Comparison of ENCODE assay signal across 23 mouse cellular contexts in genomic region chr8:107451414-107452066, GRCm38 (mm10). TPM values are rescaled to one million over a fixed set of nuclear protein-coding genes. Genes with fewer than 3 reads are reported as not detected.
DNase-seq lines count a peak whose midpoint lies in the region; ATAC-seq and TF ChIP-seq lines count a peak whose summit lies in the region.
"Had no signal": no experiment of that assay in that cellular context is flagged by ENCODE, and none has a peak within 500 bp of the region (broad histone marks: within the 10 kb centered on the region; RNA-seq: fewer than 3 reads in every experiment).

No protein-coding gene starts in this region.

- H3K9ac ChIP-seq in forebrain, embryonic 15.5 days (replicated peaks), result no peak overlapping the region
- H3K9ac ChIP-seq in lung, postnatal 0 days (replicated peaks; ENCODE audit: low read depth), result no peak overlapping the region
- H3K9ac ChIP-seq: embryonic facial prominence, embryonic 12.5 days; heart, embryonic 12.5 days; heart, embryonic 15.5 days; hindbrain, embryonic 13.5 days; intestine, embryonic 15.5 days had no signal

- no peaks in the 10 kb centered on the region for H3K9me3 ChIP-seq in forebrain, embryonic 15.5 days
- no peaks in the 10 kb centered on the region for H3K9me3 ChIP-seq in forebrain, embryonic 10.5 days
- H3K9me3 ChIP-seq in lung, postnatal 0 days (ENCODE audit: low read length), result no peaks in the 10 kb centered on the region
- H3K9me3 ChIP-seq: embryonic facial prominence, embryonic 12.5 days; heart, embryonic 12.5 days; heart, embryonic 15.5 days; hindbrain, embryonic 10.5 days; hindbrain, embryonic 13.5 days; intestine, embryonic 15.5 days had no signal

- H3K4me3 ChIP-seq in forebrain, embryonic 15.5 days, result no peak overlapping the region
- no peak overlapping the region for H3K4me3 ChIP-seq in forebrain, embryonic 10.5 days
- no peak overlapping the region for H3K4me3 ChIP-seq in lung, postnatal 0 days (ENCODE audit: low read depth, low read length)
- H3K4me3 ChIP-seq: embryonic facial prominence, embryonic 12.5 days; heart, embryonic 12.5 days; heart, embryonic 15.5 days; hindbrain, embryonic 10.5 days; hindbrain, embryonic 13.5 days; intestine, embryonic 15.5 days had no signal

- H3K4me1 ChIP-seq in forebrain, embryonic 15.5 days, result peaks cover 13% of the 10 kb centered on the region; the same call in 1 of the 2 replicates
- H3K4me1 ChIP-seq in forebrain, embryonic 10.5 days, result peaks cover 20% of the 10 kb centered on the region
- H3K4me1 ChIP-seq in lung, postnatal 0 days (ENCODE audit: insufficient read depth, low read depth, low read length), result no peaks in the 10 kb centered on the region
- H3K4me1 ChIP-seq: hindbrain, embryonic 13.5 days had no signal

- TF ChIP-seq EP300 in lung, postnatal 0 days (IDR thresholded peaks at IDR 0.05), result no peak

- WGBS in forebrain, embryonic 15.5 days, result 75% methylated on average over 13 of the region's 13 CpGs
- 92% methylated on average over 13 of the region's 13 CpGs for WGBS in forebrain, embryonic 10.5 days
- WGBS in lung, postnatal 0 days, result 66% methylated on average over 13 of the region's 13 CpGs

- H3K36me3 ChIP-seq in forebrain, embryonic 15.5 days, result no peaks in the 10 kb centered on the region; the same call in 1 of the 2 replicates
- H3K36me3 ChIP-seq in forebrain, embryonic 10.5 days (replicated peaks), result peaks cover 38% of the 10 kb centered on the region
- H3K36me3 ChIP-seq in lung, postnatal 0 days (ENCODE audit: insufficient read depth, low read length), result 0 out of 2 replicates have a peak, but pooled peaks cover 4% of the 10 kb centered on the region
- H3K36me3 ChIP-seq: intestine, embryonic 15.5 days had no signal

- H3K27ac ChIP-seq in forebrain, embryonic 15.5 days (replicated peaks), result peak overlapping the region; percentile 36
- H3K27ac ChIP-seq in forebrain, embryonic 10.5 days, result no peak overlapping the region
- no peak overlapping the region for H3K27ac ChIP-seq in lung, postnatal 0 days (ENCODE audit: low read length)
- H3K27ac ChIP-seq: embryonic facial prominence, embryonic 12.5 days; heart, embryonic 15.5 days; hindbrain, embryonic 10.5 days; hindbrain, embryonic 13.5 days; intestine, embryonic 15.5 days had no signal

- no peaks in the 10 kb centered on the region for H3K27me3 ChIP-seq in forebrain, embryonic 15.5 days
- no peaks in the 10 kb centered on the region for H3K27me3 ChIP-seq in forebrain, embryonic 10.5 days (ENCODE audit: poor library complexity, severe bottlenecking)
- H3K27me3 ChIP-seq in lung, postnatal 0 days (replicated peaks; ENCODE audit: insufficient read depth, low read length), result no peaks in the 10 kb centered on the region
- H3K27me3 ChIP-seq: embryonic facial prominence, embryonic 12.5 days; heart, embryonic 12.5 days; heart, embryonic 15.5 days; hindbrain, embryonic 13.5 days; intestine, embryonic 15.5 days had no signal

- DNase-seq in forebrain, embryonic 10.5 days (ENCODE audit: extremely low spot score, low spot score), result no peak
- no peak for DNase-seq in lung, postnatal 0 days (ENCODE audit: low spot score)
- no peak for DNase-seq in lung, postnatal 36 days
- peak; percentile 52 for DNase-seq in brain, embryonic 18.5 days (ENCODE audit: low read depth, low spot score)
- no peak for DNase-seq in testis, postnatal 10 days (ENCODE audit: low spot score)
- DNase-seq: adrenal gland, adult 2 months; adrenal gland, postnatal 14 days; cerebellum, adult 18-20 months; cerebellum, adult 9-10 months; cerebellum, postnatal 14 days; gastrocnemius, postnatal 25 days; heart, adult 18-20 months; heart, postnatal 36 days; kidney, adult 11 months had no signal

- no peak; the same call in 1 of the 2 replicates for ATAC-seq in forebrain, embryonic 15.5 days (replicated peaks)
- ATAC-seq in lung, postnatal 0 days, result peak; percentile 50; the same call in 1 of the 2 replicates
- ATAC-seq: CD4-positive, CD25-positive, alpha-beta regulatory T cell, adult 4 months; hindbrain, embryonic 16.5 days; intestine, embryonic 15.5 days had no signal

- no peak for TF ChIP-seq CTCF in lung, postnatal 0 days (IDR thresholded peaks at IDR 0.05)

- H3K4me2 ChIP-seq in forebrain, embryonic 15.5 days (replicated peaks), result no peak overlapping the region
- H3K4me2 ChIP-seq in lung, postnatal 0 days (replicated peaks; ENCODE audit: low read depth, low read length), result no peak overlapping the region
- H3K4me2 ChIP-seq: embryonic facial prominence, embryonic 12.5 days; heart, embryonic 12.5 days; heart, embryonic 15.5 days; hindbrain, embryonic 13.5 days; intestine, embryonic 15.5 days had no signal

RNA-seq across cellular contexts. Expression of gene Wwp2, which starts 15.4 kb away (rescaled TPM):
- polyA plus RNA-seq in forebrain, embryonic 15.5 days (2015; fragmentation: Nextera tagmentation; extraction: Ambion mirVana), result 39.4 and 41.5 TPM in 2 replicates
- polyA plus RNA-seq in forebrain, embryonic 10.5 days (2016; fragmentation: Nextera tagmentation; extraction: Ambion mirVana), result 56.8 and 57.9 TPM in 2 replicates
- 27.3 and 28.1 TPM in 2 replicates for polyA plus RNA-seq in lung, postnatal 0 days (2015; fragmentation: Nextera tagmentation; extraction: Ambion mirVana)

RNA-seq across cellular contexts. Expression of gene Nob1, which starts 26.7 kb away (rescaled TPM):
- polyA plus RNA-seq in forebrain, embryonic 15.5 days (2015; fragmentation: Nextera tagmentation; extraction: Ambion mirVana), result 79.6 and 85.8 TPM in 2 replicates
- polyA plus RNA-seq in forebrain, embryonic 10.5 days (2016; fragmentation: Nextera tagmentation; extraction: Ambion mirVana), result 99.5 TPM in 2 replicates
- 26.4 and 27.5 TPM in 2 replicates for polyA plus RNA-seq in lung, postnatal 0 days (2015; fragmentation: Nextera tagmentation; extraction: Ambion mirVana)

RNA-seq across cellular contexts. Expression of gene Nqo1, which starts 48.5 kb away (rescaled TPM):
- polyA plus RNA-seq in forebrain, embryonic 15.5 days (2015; fragmentation: Nextera tagmentation; extraction: Ambion mirVana), result 3.9 and 4.0 TPM in 2 replicates
- 6.3 and 7.7 TPM in 2 replicates for polyA plus RNA-seq in forebrain, embryonic 10.5 days (2016; fragmentation: Nextera tagmentation; extraction: Ambion mirVana)
- 8.1 and 8.2 TPM in 2 replicates for polyA plus RNA-seq in lung, postnatal 0 days (2015; fragmentation: Nextera tagmentation; extraction: Ambion mirVana)
